Mouse (Mus musculus): Measurements from ENCODE around the gene Dock3. TPM values are rescaled to one million over a fixed set of nuclear protein-coding genes. Genes with fewer than 3 reads are reported as not detected.

Gene Dock3
- 4.9 and 7.7 TPM in 2 replicates for polyA plus RNA-seq (2014; fragmentation: Nextera tagmentation; extraction: Ambion mirVana)

GRCm38 (mm10) chr9:107231539-107232139 is at the start of gene Dock3:
Gene Dock3, minus strand, starts transcription at chr9:107231909.
- peak; percentile 89 for ATAC-seq (ENCODE audit: low FRiP score)

GRCm38 (mm10) chr9:107280322-107281027 is 48.8 kb upstream of the Dock3 start:
- Histone ChIP-seq H3K27ac (ENCODE audit: low read depth, low read length) (no peak overlapping the region), H3K4me1 (replicated peaks; ENCODE audit: control insufficient read depth, insufficient read depth, low read length) (no peaks in the 10 kb centered on the region), H3K9me3 (ENCODE audit: control insufficient read depth, low read length) (no peaks in the 10 kb centered on the region), H3K36me3 (ENCODE audit: control insufficient read depth, insufficient read depth, low read length) (no peaks in the 10 kb centered on the region), H3K4me2 (replicated peaks; ENCODE audit: low read depth, low read length) (no peak overlapping the region), H3K4me3 (ENCODE audit: low read depth, low read length) (no peak overlapping the region), H3K27me3 (ENCODE audit: control insufficient read depth, insufficient read depth, low read length) (no peaks in the 10 kb centered on the region), H3K9ac (ENCODE audit: low read depth, low read length) (no peak overlapping the region)
- WGBS, result 42% methylated on average over 13 of the region's 13 CpGs
- ATAC-seq (ENCODE audit: low FRiP score), result peak; percentile 22; the same call in 1 of the 2 replicates
- DNase-seq (ENCODE audit: low spot score), result no peak

More at GRCm38 (mm10) chr9:107231539-107232139, at the start of gene Dock3:
- Histone ChIP-seq H3K4me2 (replicated peaks; ENCODE audit: low read depth, low read length) (peak within 1 kb of the TSS; percentile 98), H3K36me3 (ENCODE audit: control insufficient read depth, insufficient read depth, low read length) (no peaks in the 10 kb centered on the region), H3K4me1 (replicated peaks; ENCODE audit: control insufficient read depth, insufficient read depth, low read length) (no peaks in the 10 kb centered on the region), H3K27me3 (ENCODE audit: control insufficient read depth, insufficient read depth, low read length) (peaks cover 29% of the 10 kb centered on the region), H3K27ac (ENCODE audit: low read depth, low read length) (peak within 1 kb of the TSS; percentile 81), H3K9me3 (ENCODE audit: control insufficient read depth, low read length) (no peaks in the 10 kb centered on the region), H3K9ac (ENCODE audit: low read depth, low read length) (peak within 1 kb of the TSS; percentile 88), H3K4me3 (ENCODE audit: low read depth, low read length) (peak within 1 kb of the TSS; percentile 77)
- WGBS, result 0% methylated on average over 64 of the region's 87 CpGs
- DNase-seq (ENCODE audit: low spot score), result peak; percentile 86

GRCm38 (mm10) chr9:107279378-107280321 is 47.9 kb upstream of the Dock3 start:
- Histone ChIP-seq H3K4me1 (replicated peaks; ENCODE audit: control insufficient read depth, insufficient read depth, low read length) (no peaks in the 10 kb centered on the region), H3K36me3 (ENCODE audit: control insufficient read depth, insufficient read depth, low read length) (no peaks in the 10 kb centered on the region), H3K9ac (ENCODE audit: low read depth, low read length) (0 out of 2 replicates have a peak overlapping the region, but pooled peaks have one; percentile 5), H3K27me3 (ENCODE audit: control insufficient read depth, insufficient read depth, low read length) (no peaks in the 10 kb centered on the region), H3K4me2 (replicated peaks; ENCODE audit: low read depth, low read length) (no peak overlapping the region; the same call in 1 of the 2 replicates), H3K9me3 (ENCODE audit: control insufficient read depth, low read length) (no peaks in the 10 kb centered on the region), H3K27ac (ENCODE audit: low read depth, low read length) (no peak overlapping the region), H3K4me3 (ENCODE audit: low read depth, low read length) (no peak overlapping the region)
- WGBS, result 22% methylated on average over 16 of the region's 16 CpGs
- ATAC-seq (ENCODE audit: low FRiP score), result peak; percentile 64; the same call in 1 of the 2 replicates
- peak; percentile 45 for DNase-seq (ENCODE audit: low spot score)

GRCm38 (mm10) chr9:107278527-107279377 is 47.0 kb upstream of the Dock3 start:
- H3K27me3 ChIP-seq (ENCODE audit: control insufficient read depth, insufficient read depth, low read length), result no peaks in the 10 kb centered on the region
- no peak overlapping the region for H3K4me2 ChIP-seq (replicated peaks; ENCODE audit: low read depth, low read length)
- no peaks in the 10 kb centered on the region for H3K4me1 ChIP-seq (replicated peaks; ENCODE audit: control insufficient read depth, insufficient read depth, low read length)
- no peak overlapping the region for H3K9ac ChIP-seq (ENCODE audit: low read depth, low read length)
- H3K27ac ChIP-seq (ENCODE audit: low read depth, low read length), result no peak overlapping the region
- DNase-seq (ENCODE audit: low spot score) (no peak), ATAC-seq (ENCODE audit: low FRiP score) (no peak)
- H3K36me3 ChIP-seq (ENCODE audit: control insufficient read depth, insufficient read depth, low read length), result no peaks in the 10 kb centered on the region
- 58% methylated on average over 8 of the region's 8 CpGs for WGBS
- H3K9me3 ChIP-seq (ENCODE audit: control insufficient read depth, low read length), result no peaks in the 10 kb centered on the region
- no peak overlapping the region for H3K4me3 ChIP-seq (ENCODE audit: low read depth, low read length)

- ATAC-seq (ENCODE audit: low FRiP score), result no peak
- Histone ChIP-seq H3K27ac (ENCODE audit: low read depth, low read length) (no peak overlapping the region), H3K4me2 (replicated peaks; ENCODE audit: low read depth, low read length) (no peak overlapping the region), H3K9ac (ENCODE audit: low read depth, low read length) (no peak overlapping the region), H3K9me3 (ENCODE audit: control insufficient read depth, low read length) (no peaks in the 10 kb centered on the region), H3K4me1 (replicated peaks; ENCODE audit: control insufficient read depth, insufficient read depth, low read length) (no peaks in the 10 kb centered on the region), H3K27me3 (ENCODE audit: control insufficient read depth, insufficient read depth, low read length) (no peaks in the 10 kb centered on the region), H3K36me3 (ENCODE audit: control insufficient read depth, insufficient read depth, low read length) (no peaks in the 10 kb centered on the region), H3K4me3 (ENCODE audit: low read depth, low read length) (no peak overlapping the region)
- WGBS, result 43% methylated on average over 4 of the region's 4 CpGs
- no peak for DNase-seq (ENCODE audit: low spot score)
These were observed 46.4 kb upstream of the Dock3 start for GRCm38 (mm10) chr9:107278126-107278525.

- DNase-seq (ENCODE audit: low spot score), result no peak
- 77% methylated on average over 7 of the region's 7 CpGs for WGBS
These were observed 45.9 kb upstream of the Dock3 start for GRCm38 (mm10) chr9:107277603-107278002.

GRCm38 (mm10) chr9:107275710-107276109 is 44.0 kb upstream of the Dock3 start:
- ATAC-seq (ENCODE audit: low FRiP score) (no peak), DNase-seq (ENCODE audit: low spot score) (no peak)
- no peak overlapping the region for H3K4me3 ChIP-seq (ENCODE audit: low read depth, low read length)
- no peak overlapping the region for H3K4me2 ChIP-seq (replicated peaks; ENCODE audit: low read depth, low read length)
- H3K27me3 ChIP-seq (ENCODE audit: control insufficient read depth, insufficient read depth, low read length), result no peaks in the 10 kb centered on the region
- H3K4me1 ChIP-seq (replicated peaks; ENCODE audit: control insufficient read depth, insufficient read depth, low read length), result no peaks in the 10 kb centered on the region
- no peak overlapping the region for H3K27ac ChIP-seq (ENCODE audit: low read depth, low read length)
- 85% methylated on average over 5 of the region's 5 CpGs for WGBS
- no peaks in the 10 kb centered on the region for H3K36me3 ChIP-seq (ENCODE audit: control insufficient read depth, insufficient read depth, low read length)
- H3K9ac ChIP-seq (ENCODE audit: low read depth, low read length), result no peak overlapping the region
- no peaks in the 10 kb centered on the region for H3K9me3 ChIP-seq (ENCODE audit: control insufficient read depth, low read length)

More at GRCm38 (mm10) chr9:107277603-107278002, 45.9 kb upstream of the Dock3 start:
- no peak for ATAC-seq (ENCODE audit: low FRiP score)
- H3K4me2 ChIP-seq (replicated peaks; ENCODE audit: low read depth, low read length), result no peak overlapping the region
- no peak overlapping the region for H3K9ac ChIP-seq (ENCODE audit: low read depth, low read length)
- no peaks in the 10 kb centered on the region for H3K36me3 ChIP-seq (ENCODE audit: control insufficient read depth, insufficient read depth, low read length)
- no peaks in the 10 kb centered on the region for H3K9me3 ChIP-seq (ENCODE audit: control insufficient read depth, low read length)
- H3K27ac ChIP-seq (ENCODE audit: low read depth, low read length), result no peak overlapping the region
- H3K4me3 ChIP-seq (ENCODE audit: low read depth, low read length), result no peak overlapping the region
- no peaks in the 10 kb centered on the region for H3K4me1 ChIP-seq (replicated peaks; ENCODE audit: control insufficient read depth, insufficient read depth, low read length)
- H3K27me3 ChIP-seq (ENCODE audit: control insufficient read depth, insufficient read depth, low read length), result no peaks in the 10 kb centered on the region

GRCm38 (mm10) chr9:107274751-107275150 is 43.0 kb upstream of the Dock3 start:
- Histone ChIP-seq H3K9me3 (ENCODE audit: control insufficient read depth, low read length) (no peaks in the 10 kb centered on the region), H3K4me3 (ENCODE audit: low read depth, low read length) (no peak overlapping the region), H3K4me1 (replicated peaks; ENCODE audit: control insufficient read depth, insufficient read depth, low read length) (no peaks in the 10 kb centered on the region), H3K36me3 (ENCODE audit: control insufficient read depth, insufficient read depth, low read length) (no peaks in the 10 kb centered on the region), H3K27me3 (ENCODE audit: control insufficient read depth, insufficient read depth, low read length) (no peaks in the 10 kb centered on the region), H3K4me2 (replicated peaks; ENCODE audit: low read depth, low read length) (no peak overlapping the region), H3K9ac (ENCODE audit: low read depth, low read length) (no peak overlapping the region), H3K27ac (ENCODE audit: low read depth, low read length) (no peak overlapping the region)
- DNase-seq (ENCODE audit: low spot score) (no peak), ATAC-seq (ENCODE audit: low FRiP score) (no peak)
- WGBS, result 90% methylated on average over 6 of the region's 6 CpGs

Data from hindbrain, embryonic 11.5 days (tissue).